Mouse (Mus musculus) limb, embryonic 10.5 days (tissue): ENCODE data around the gene Rccd1. TPM values are rescaled to one million over a fixed set of nuclear protein-coding genes. Genes with fewer than 3 reads are reported as not detected.

ENCODE experiments used
- DNase-seq: peaks from one replicate; pipeline ENCODE4 v3.0.0-alpha.2; 2017; ENCODE audit warnings: low spot score
- H3K27ac ChIP-seq: fragments of 300-500 bp; sonication (generic); 2 replicates; pipeline ENCODE4 v1.5.1; 2016; ENCODE audit warnings: mild to moderate bottlenecking
- H3K27me3 ChIP-seq: fragments of 300-500 bp; sonication (generic); 2 replicates; pipeline ENCODE4 v1.6.1; 2016; ENCODE audit warnings: low read depth, mild to moderate bottlenecking; ENCODE audit not compliant: poor library complexity, severe bottlenecking
- H3K36me3 ChIP-seq: fragments of 300-500 bp; sonication (generic); 2 replicates; pipeline ENCODE4 v1.6.1; 2016; ENCODE audit warnings: mild to moderate bottlenecking, moderate library complexity
- H3K4me1 ChIP-seq: fragments of 300-500 bp; sonication (generic); 2 replicates; pipeline ENCODE4 v1.6.1; 2016
- H3K4me3 ChIP-seq: fragments of 300-500 bp; sonication (generic); 2 replicates; pipeline ENCODE4 v1.5.1; 2016; ENCODE audit warnings: mild to moderate bottlenecking, moderate library complexity
- H3K9me3 ChIP-seq: fragments of 300-500 bp; sonication (generic); replicated peaks from 2 replicates; pipeline ENCODE4 v1.6.1; 2016; ENCODE audit warnings: mild to moderate bottlenecking
- WGBS: fragments of 180-500 bp; shearing (Covaris S2); methylation state at CpG from one replicate; pipeline ENCODE4 v1.1.7; 2016; 5-methylcytosine and 5-hydroxymethylcytosine counted together
- polyA plus RNA-seq: library from polyadenylated mRNA; unstranded; fragments of >200 nt; fragmentation: Nextera tagmentation; extraction: Ambion mirVana; gene quantifications from 2 replicates; pipeline ENCODE4 v1.2.1, GENCODE M21; 2016

Gene Rccd1
- polyA plus RNA-seq, 1 experiment from 2014 or later: 12.0 TPM

DNA sequence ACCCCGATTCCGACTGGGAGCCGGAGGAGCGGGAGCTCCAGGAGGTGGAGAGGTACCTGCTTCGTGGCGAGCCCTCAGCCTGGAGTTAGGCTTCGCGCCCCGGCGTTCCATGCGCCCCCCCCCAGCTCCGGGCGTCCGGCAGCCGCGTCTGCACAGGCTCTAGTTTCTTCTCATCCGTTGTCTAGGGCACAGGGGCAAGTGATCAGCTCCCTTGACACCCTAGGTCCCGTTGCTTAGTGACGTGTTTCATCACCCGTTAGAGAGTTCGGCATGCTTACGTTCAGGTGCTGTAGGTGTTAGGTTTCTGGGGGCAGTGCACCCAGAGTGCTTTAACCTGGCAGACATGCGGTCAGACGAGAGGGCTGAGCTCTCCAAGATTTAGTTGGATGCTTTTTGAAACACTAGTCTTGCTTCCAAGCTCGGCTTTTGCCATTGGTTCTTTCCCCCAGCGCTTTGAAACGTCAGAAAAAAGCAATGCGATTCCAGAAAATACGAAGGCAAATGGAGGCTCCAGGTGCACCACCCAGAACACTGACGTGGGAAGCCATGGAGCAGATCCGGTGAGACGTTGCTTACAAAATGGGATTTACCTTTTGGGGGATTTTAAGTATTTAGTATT, 62.8 kb downstream of the Rccd1 start:
- under 1% methylated on average over 32 of the region's 32 CpGs for WGBS
- Histone ChIP-seq H3K27me3 (no peaks in the 10 kb centered on the region), H3K4me1 (peaks cover 18% of the 10 kb centered on the region), H3K9me3 (no peaks in the 10 kb centered on the region), H3K36me3 (peaks cover 35% of the 10 kb centered on the region), H3K4me3 (peak overlapping the region; percentile 96), H3K27ac (peak overlapping the region; percentile 91)
- no peak for DNase-seq

GRCm38 (mm10) chr7:80260625-80261371, 63.5 kb downstream of the Rccd1 start, which contains the start of gene Ngrn:
Ngrn (plus strand) TSS chr7:80261215.
- Histone ChIP-seq H3K4me1 (peaks cover 18% of the 10 kb centered on the region), H3K27ac (peak within 1 kb of the TSS; percentile 91), H3K27me3 (no peaks in the 10 kb centered on the region), H3K4me3 (peak within 1 kb of the TSS; percentile 96), H3K36me3 (peaks cover 28% of the 10 kb centered on the region), H3K9me3 (no peaks in the 10 kb centered on the region)
- peak; percentile 89 for DNase-seq
- WGBS: 26% methylated on average over 40 of the region's 40 CpGs

DNA sequence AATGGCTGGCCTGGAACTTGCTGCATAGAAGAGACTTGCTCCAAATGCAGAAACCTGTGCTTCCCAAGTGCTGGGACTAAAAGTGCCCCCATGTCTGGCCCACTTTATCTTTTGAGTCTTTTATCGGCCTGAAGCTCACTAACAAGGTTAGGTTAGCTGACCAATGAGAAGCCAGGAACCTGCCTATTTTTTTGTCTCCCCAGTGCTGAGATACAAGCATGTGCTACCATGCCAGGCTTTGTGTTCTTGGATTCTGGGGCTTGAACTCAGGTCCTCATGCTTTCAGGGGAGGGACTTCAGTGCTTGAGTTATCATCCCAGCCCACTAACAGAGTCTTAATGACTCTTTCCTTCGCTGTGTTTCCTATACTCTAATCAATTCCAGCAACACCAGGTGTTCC, 66.5 kb downstream of the Rccd1 start:
- Histone ChIP-seq H3K27me3 (0 out of 2 replicates have a peak, but pooled peaks cover 3% of the 10 kb centered on the region), H3K36me3 (no peaks in the 10 kb centered on the region), H3K4me3 (no peak overlapping the region), H3K9me3 (no peaks in the 10 kb centered on the region), H3K27ac (no peak overlapping the region), H3K4me1 (peaks cover 18% of the 10 kb centered on the region)
- no peak for DNase-seq
- 55% methylated on average over 2 of the region's 2 CpGs for WGBS

GRCm38 (mm10) chr7:80255981-80256380, 68.3 kb downstream of the Rccd1 start:
- Histone ChIP-seq H3K36me3 (no peaks in the 10 kb centered on the region), H3K4me3 (no peak overlapping the region), H3K4me1 (peaks cover 9% of the 10 kb centered on the region), H3K27me3 (0 out of 2 replicates have a peak, but pooled peaks cover 3% of the 10 kb centered on the region), H3K27ac (no peak overlapping the region), H3K9me3 (no peaks in the 10 kb centered on the region)
- DNase-seq: no peak
- WGBS: 82% methylated on average over 2 of the region's 2 CpGs

GRCm38 (mm10) chr7:80252886-80253285, 71.4 kb downstream of the Rccd1 start:
- Histone ChIP-seq H3K36me3 (no peaks in the 10 kb centered on the region), H3K27me3 (0 out of 2 replicates have a peak, but pooled peaks cover 3% of the 10 kb centered on the region), H3K4me1 (0 out of 2 replicates have a peak, but pooled peaks cover 2% of the 10 kb centered on the region), H3K9me3 (no peaks in the 10 kb centered on the region), H3K4me3 (no peak overlapping the region), H3K27ac (no peak overlapping the region)
- WGBS: 88% methylated on average over 11 of the region's 11 CpGs
- no peak for DNase-seq

DNA sequence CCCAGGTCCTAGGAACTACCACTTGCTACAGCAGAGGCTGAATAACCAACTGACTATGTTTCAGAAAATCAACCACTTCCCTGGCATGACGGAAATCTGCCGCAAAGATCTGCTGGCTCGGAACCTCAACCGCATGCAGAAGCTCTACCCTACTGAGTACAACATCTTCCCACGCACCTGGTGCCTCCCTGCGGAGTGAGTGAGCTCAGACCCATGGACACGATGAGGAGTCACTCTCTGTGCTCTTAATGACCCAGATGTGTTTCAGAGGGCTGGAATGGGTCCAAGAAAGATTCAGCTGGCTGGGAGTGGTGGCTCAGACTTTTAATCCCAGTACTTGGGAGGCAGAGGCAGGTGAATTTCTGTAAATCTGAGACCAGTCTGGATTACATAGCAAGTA, 71.8 kb downstream of the Rccd1 start:
- Histone ChIP-seq H3K4me1 (0 out of 2 replicates have a peak, but pooled peaks cover 2% of the 10 kb centered on the region), H3K27me3 (0 out of 2 replicates have a peak, but pooled peaks cover 3% of the 10 kb centered on the region), H3K36me3 (no peaks in the 10 kb centered on the region), H3K4me3 (no peak overlapping the region), H3K27ac (no peak overlapping the region), H3K9me3 (no peaks in the 10 kb centered on the region)
- no peak for DNase-seq
- WGBS: 81% methylated on average over 7 of the region's 7 CpGs

- Histone ChIP-seq H3K36me3 (peaks cover 1% of the 10 kb centered on the region; the same call in 1 of the 2 replicates), H3K4me3 (peak overlapping the region; percentile 57), H3K4me1 (0 out of 2 replicates have a peak, but pooled peaks cover 2% of the 10 kb centered on the region), H3K27ac (peak overlapping the region; percentile 86), H3K9me3 (no peaks in the 10 kb centered on the region), H3K27me3 (no peaks in the 10 kb centered on the region)
- no peak for DNase-seq
- 64% methylated on average over 7 of the region's 7 CpGs for WGBS
These were observed 77.4 kb downstream of the Rccd1 start for GRCm38 (mm10) chr7:80246859-80247258.

DNA sequence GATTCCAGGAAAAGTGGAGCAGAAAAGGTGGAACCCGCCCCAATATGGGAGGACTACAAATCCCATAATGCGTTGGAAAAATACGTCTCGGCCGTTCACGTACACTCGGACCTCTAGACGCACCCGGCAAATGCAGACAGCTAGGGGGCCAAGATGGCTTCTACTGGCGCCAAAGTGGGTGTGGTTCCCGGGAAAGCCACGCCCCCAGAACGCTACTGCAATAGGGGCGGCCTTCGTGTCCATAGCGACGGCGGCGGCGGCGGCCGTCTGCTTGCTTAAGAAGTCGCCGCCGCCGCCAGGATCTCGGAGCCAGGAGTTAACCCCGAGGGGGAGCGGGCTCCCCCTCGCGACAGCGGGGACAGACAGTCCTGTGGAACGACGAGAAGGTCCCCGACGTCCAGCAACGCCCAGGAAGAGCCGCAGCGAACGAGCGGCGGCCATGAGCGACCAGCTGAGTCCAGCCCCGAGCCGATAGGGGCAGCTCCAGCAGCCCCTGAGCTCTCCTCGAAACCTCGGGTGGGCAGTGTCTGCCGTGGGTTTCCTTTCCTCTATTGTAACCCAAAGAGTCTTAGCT, 78.0 kb downstream of the Rccd1 start, which contains the start of gene Ttll13:
Gene Ttll13, plus strand, starts transcription at position 229 of the 574 bp plus-strand sequence.
- peaks cover 5% of the 10 kb centered on the region; the same call in 1 of the 2 replicates for H3K36me3 ChIP-seq
- peak within 1 kb of the TSS; percentile 86 for H3K27ac ChIP-seq
- H3K4me3 ChIP-seq: peak within 1 kb of the TSS; percentile 57
- H3K27me3 ChIP-seq: no peaks in the 10 kb centered on the region
- 0 out of 2 replicates have a peak, but pooled peaks cover 2% of the 10 kb centered on the region for H3K4me1 ChIP-seq
- no peaks in the 10 kb centered on the region for H3K9me3 ChIP-seq
- under 1% methylated on average over 48 of the region's 48 CpGs for WGBS
- peak; percentile 96 for DNase-seq

GRCm38 (mm10) chr7:80244851-80245250, 79.4 kb downstream of the Rccd1 start:
- DNase-seq: no peak
- Histone ChIP-seq H3K4me3 (no peak overlapping the region), H3K27me3 (no peaks in the 10 kb centered on the region), H3K4me1 (no peaks in the 10 kb centered on the region), H3K9me3 (no peaks in the 10 kb centered on the region), H3K27ac (no peak overlapping the region), H3K36me3 (peaks cover 18% of the 10 kb centered on the region)
- WGBS: 90% methylated on average over 4 of the region's 4 CpGs

Other genes with a start within 250 kb of the Rccd1 start
- 533 and 582 TPM in 2 replicates for gene Idh2, start 209.1 kb downstream of the Rccd1 start, polyA plus RNA-seq
- gene Sema4b, start 137.6 kb downstream of the Rccd1 start, polyA plus RNA-seq: 8.1 and 9.9 TPM in 2 replicates
- 68.6 and 75.3 TPM in 2 replicates for gene Cib1, start 91.6 kb downstream of the Rccd1 start, polyA plus RNA-seq
- gene Gdpgp1, start 91.6 kb downstream of the Rccd1 start, polyA plus RNA-seq: 7.2 and 7.5 TPM in 2 replicates
- gene Ttll13, start 78.1 kb downstream of the Rccd1 start, polyA plus RNA-seq: 0.50 and 0.61 TPM in 2 replicates
- 42.5 and 45.7 TPM in 2 replicates for gene Ngrn, start 63.2 kb downstream of the Rccd1 start, polyA plus RNA-seq
- gene Vps33b, start 54.8 kb downstream of the Rccd1 start, polyA plus RNA-seq: 15.2 and 17.9 TPM in 2 replicates
- gene Prc1, start 30.0 kb downstream of the Rccd1 start, polyA plus RNA-seq: 160 and 172 TPM in 2 replicates
- gene Unc45a, start 16.6 kb upstream of the Rccd1 start, polyA plus RNA-seq: 51.8 and 53.3 TPM in 2 replicates
- 21.0 and 25.6 TPM in 2 replicates for gene Hddc3, start 18.6 kb upstream of the Rccd1 start, polyA plus RNA-seq
- 19.7 and 23.1 TPM in 2 replicates for gene Man2a2, start 46.9 kb upstream of the Rccd1 start, polyA plus RNA-seq
- 7.6 and 13.2 TPM in 2 replicates for gene Fes, start 63.5 kb upstream of the Rccd1 start, polyA plus RNA-seq
- 8.8 and 9.4 TPM in 2 replicates for gene Furin, start 81.0 kb upstream of the Rccd1 start, polyA plus RNA-seq
- gene Blm, start 210.7 kb upstream of the Rccd1 start, polyA plus RNA-seq: 54.5 and 58.2 TPM in 2 replicates